9 mouse cellular contexts compared by ENCODE assay signal in the genomic region with DNA sequence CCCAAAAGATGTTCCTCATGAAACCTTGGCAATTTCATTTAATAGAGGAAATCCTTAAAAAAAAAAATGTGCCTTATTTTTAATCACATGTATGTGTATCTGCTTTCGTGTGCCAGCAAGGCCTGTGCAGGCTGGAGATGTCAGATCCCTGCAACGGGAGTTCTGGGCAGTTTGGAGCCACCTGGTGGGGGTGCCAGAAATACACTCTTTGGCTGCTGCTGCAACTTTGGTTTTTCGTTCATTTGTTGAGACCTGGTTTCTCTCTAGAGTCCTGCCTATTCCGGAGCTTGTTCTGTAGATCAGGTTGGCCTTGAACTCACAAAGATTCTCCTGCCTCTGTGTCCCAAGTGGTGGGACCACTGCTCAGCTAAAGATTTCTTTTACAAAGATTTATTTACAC. TPM values are rescaled to one million over a fixed set of nuclear protein-coding genes. Genes with fewer than 3 reads are reported as not detected.
DNase-seq lines count a peak whose midpoint lies in the region; ATAC-seq lines count a peak whose summit lies in the region.
"Had no signal": no experiment of that assay in that cellular context is flagged by ENCODE, and none has a peak within 500 bp of the region (broad histone marks: within the 10 kb centered on the region; RNA-seq: fewer than 3 reads in every experiment).

No protein-coding gene starts in this region.

- H3K27ac ChIP-seq in liver, embryonic 11.5 days (ENCODE audit: low read depth, low read length): no peak overlapping the region
- H3K27ac ChIP-seq: midbrain, embryonic 12.5 days had no signal

- no peaks in the 10 kb centered on the region for H3K27me3 ChIP-seq in liver, embryonic 11.5 days (replicated peaks; ENCODE audit: control insufficient read depth, insufficient read depth, low read length)
- H3K27me3 ChIP-seq: midbrain, embryonic 12.5 days had no signal

- no peak for ATAC-seq in liver, embryonic 11.5 days (replicated peaks; ENCODE audit: low FRiP score)

- H3K4me2 ChIP-seq in liver, embryonic 11.5 days: no peak overlapping the region
- H3K4me2 ChIP-seq: midbrain, embryonic 12.5 days had no signal

- H3K4me1 ChIP-seq in liver, embryonic 11.5 days (replicated peaks; ENCODE audit: control insufficient read depth, insufficient read depth, low read length): peaks cover 3% of the 10 kb centered on the region; the same call in 1 of the 2 replicates

- H3K36me3 ChIP-seq in liver, embryonic 11.5 days (ENCODE audit: control insufficient read depth, insufficient read depth, low read length): no peaks in the 10 kb centered on the region
- H3K36me3 ChIP-seq: midbrain, embryonic 12.5 days had no signal

- no peak overlapping the region for H3K9ac ChIP-seq in liver, embryonic 11.5 days (ENCODE audit: low read depth, low read length)
- H3K9ac ChIP-seq: midbrain, embryonic 12.5 days had no signal

- DNase-seq in adrenal gland, adult (ENCODE audit: inconsistent age in 2 of 2, low spot score in 1 of 2): peak; percentile 51 to 82
- DNase-seq in adrenal gland, adult 18-20 months (ENCODE audit: low spot score in 2 of 2): no peak
- peak; percentile 37 for DNase-seq in liver
- no peak for DNase-seq in liver, embryonic 11.5 days (ENCODE audit: low spot score)
- peak; percentile 68 for DNase-seq in adrenal gland, postnatal 10 days
- DNase-seq in naive thymus-derived CD4-positive, alpha-beta T cell, adult 2 months (ENCODE audit: low read depth): peak; percentile 29
- DNase-seq in cerebellum, adult 11-12 months: no peak
- DNase-seq in urinary bladder, adult 18-20 months (ENCODE audit: low spot score in 2 of 2): no peak

- WGBS in liver, embryonic 11.5 days: 49% methylated on average over 4 of the region's 4 CpGs

- H3K9me3 ChIP-seq in liver, embryonic 11.5 days (ENCODE audit: control insufficient read depth, low read length): no peaks in the 10 kb centered on the region
- H3K9me3 ChIP-seq: midbrain, embryonic 12.5 days had no signal

- no peak overlapping the region for H3K4me3 ChIP-seq in liver, embryonic 11.5 days (ENCODE audit: low read depth, low read length)
- H3K4me3 ChIP-seq: midbrain, embryonic 12.5 days had no signal

RNA-seq across cellular contexts. Expression of a gene that starts 5.4 kb away (rescaled TPM):
- total RNA-seq in adrenal gland, adult 18-20 months (2021): 10 to 100 TPM; 61.3 to 67.1 TPM
- polyA plus RNA-seq in liver, embryonic 11.5 days (2014; fragmentation: Nextera tagmentation; extraction: Ambion mirVana): 116 and 119 TPM in 2 replicates
- 100 to 1,000 TPM in 1 of 2 experiments, 10 to 100 TPM in 1; 93.8 to 101 TPM for total RNA-seq in adrenal gland, postnatal 10 days (2021)

RNA-seq across cellular contexts. Expression of a gene that starts 10.2 kb away (rescaled TPM):
- total RNA-seq in adrenal gland, adult 18-20 months (2021): 10 to 100 TPM; 28.3 to 33.5 TPM
- polyA plus RNA-seq in liver, embryonic 11.5 days (2014; fragmentation: Nextera tagmentation; extraction: Ambion mirVana): 174 and 191 TPM in 2 replicates
- 10 to 100 TPM; 33.7 to 36.6 TPM for total RNA-seq in adrenal gland, postnatal 10 days (2021)

RNA-seq across cellular contexts. Expression of a gene that starts 50.9 kb away (rescaled TPM):
- total RNA-seq in adrenal gland, adult 18-20 months (2021): 10 to 100 TPM; 37.1 to 43.7 TPM
- polyA plus RNA-seq in liver, embryonic 11.5 days (2014; fragmentation: Nextera tagmentation; extraction: Ambion mirVana): 22.6 and 24.2 TPM in 2 replicates
- 10 to 100 TPM; 29.3 to 35.3 TPM for total RNA-seq in adrenal gland, postnatal 10 days (2021)

RNA-seq across cellular contexts. Expression of a gene that starts 50.9 kb away (rescaled TPM):
- total RNA-seq in adrenal gland, adult 18-20 months (2021): 10 to 100 TPM; 32.9 to 42.8 TPM
- polyA plus RNA-seq in liver, embryonic 11.5 days (2014; fragmentation: Nextera tagmentation; extraction: Ambion mirVana): 76.1 and 80.5 TPM in 2 replicates
- total RNA-seq in adrenal gland, postnatal 10 days (2021): 10 to 100 TPM; 38.8 to 42.3 TPM

RNA-seq across cellular contexts. Expression of a gene that starts 53.2 kb away (rescaled TPM):
- total RNA-seq in adrenal gland, adult 18-20 months (2021): 1 to 10 TPM in 1 of 2 experiments, under 1 TPM in 1; 0.96 to 1.1 TPM
- polyA plus RNA-seq in liver, embryonic 11.5 days (2014; fragmentation: Nextera tagmentation; extraction: Ambion mirVana): 0.17 TPM in 1 of 2 replicates, not detected in the other
- 1 to 10 TPM; 1.9 to 2.7 TPM for total RNA-seq in adrenal gland, postnatal 10 days (2021)

Comparison
In these comparisons a context has a peak if more than half of its experiments do, and no peak if none do; other contexts are left out.
1. DNase-seq: peak in adrenal gland, adult (2 of 2), liver (single experiment), adrenal gland, postnatal 10 days (single experiment) and naive thymus-derived CD4-positive, alpha-beta T cell, adult 2 months (single experiment); none in adrenal gland, adult 18-20 months (0 of 2), liver, embryonic 11.5 days (single experiment), cerebellum, adult 11-12 months (single experiment) and urinary bladder, adult 18-20 months (0 of 2).